Mouse (Mus musculus): ENCODE measurements at regions not wholly inside any gene's neighbourhood (a gene's known extent, or its start where the extent isn't known, plus 50 kb on each side); places are given as distances from the start of the nearest gene placed in this dataset.

GRCm38 (mm10) chr6:4417247-4417709, 87.3 kb upstream of the Col1a2 start:
- H3K4me1 ChIP-seq (ENCODE audit: control insufficient read depth, insufficient read depth, low read length) = no peaks in the 10 kb centered on the region
- no peak overlapping the region for H3K4me3 ChIP-seq (ENCODE audit: low read length)
- H3K4me2 ChIP-seq (ENCODE audit: low read depth, low read length) = peak overlapping the region; percentile 36; the same call in 1 of the 2 replicates
- peak overlapping the region; percentile 16; the same call in 1 of the 2 replicates for H3K27ac ChIP-seq (ENCODE audit: low read length)
- 25% methylated on average over 6 of the region's 6 CpGs for WGBS
- H3K9ac ChIP-seq (ENCODE audit: low read length) = no peak overlapping the region
- H3K36me3 ChIP-seq (ENCODE audit: control insufficient read depth, insufficient read depth) = no peaks in the 10 kb centered on the region
- H3K27me3 ChIP-seq (ENCODE audit: control insufficient read depth, insufficient read depth, low read length) = no peaks in the 10 kb centered on the region
- peak; percentile 78 for ATAC-seq (replicated peaks; ENCODE audit: extremely low read depth, insufficient read depth, low FRiP score)
- H3K9me3 ChIP-seq (replicated peaks; ENCODE audit: control insufficient read depth, low read length) = no peaks in the 10 kb centered on the region

- Histone ChIP-seq H3K27ac (ENCODE audit: low read length) (peak overlapping the region; percentile 2; the same call in 1 of the 2 replicates), H3K4me1 (ENCODE audit: control insufficient read depth, insufficient read depth, low read length) (no peaks in the 10 kb centered on the region), H3K9ac (ENCODE audit: low read length) (no peak overlapping the region), H3K9me3 (replicated peaks; ENCODE audit: control insufficient read depth, low read length) (no peaks in the 10 kb centered on the region), H3K4me2 (ENCODE audit: low read depth, low read length) (no peak overlapping the region), H3K4me3 (ENCODE audit: low read length) (no peak overlapping the region), H3K36me3 (ENCODE audit: control insufficient read depth, insufficient read depth) (no peaks in the 10 kb centered on the region), H3K27me3 (ENCODE audit: control insufficient read depth, insufficient read depth, low read length) (no peaks in the 10 kb centered on the region)
- 60% methylated on average over 10 of the region's 10 CpGs for WGBS
- no peak for ATAC-seq (replicated peaks; ENCODE audit: extremely low read depth, insufficient read depth, low FRiP score)
These were observed 86.2 kb upstream of the Col1a2 start for GRCm38 (mm10) chr6:4418376-4418775.

GRCm38 (mm10) chr6:4418941-4419351, 85.7 kb upstream of the Col1a2 start:
- peak; percentile 67 for ATAC-seq (replicated peaks; ENCODE audit: extremely low read depth, insufficient read depth, low FRiP score)
- Histone ChIP-seq H3K27me3 (ENCODE audit: control insufficient read depth, insufficient read depth, low read length) (no peaks in the 10 kb centered on the region), H3K9ac (ENCODE audit: low read length) (no peak overlapping the region), H3K27ac (ENCODE audit: low read length) (peak overlapping the region; percentile 58), H3K4me1 (ENCODE audit: control insufficient read depth, insufficient read depth, low read length) (no peaks in the 10 kb centered on the region), H3K9me3 (replicated peaks; ENCODE audit: control insufficient read depth, low read length) (no peaks in the 10 kb centered on the region), H3K36me3 (ENCODE audit: control insufficient read depth, insufficient read depth) (no peaks in the 10 kb centered on the region), H3K4me2 (ENCODE audit: low read depth, low read length) (no peak overlapping the region), H3K4me3 (ENCODE audit: low read length) (no peak overlapping the region)
- 30% methylated on average over 5 of the region's 5 CpGs for WGBS

GRCm38 (mm10) chr6:4421466-4421865, 83.1 kb upstream of the Col1a2 start:
- Histone ChIP-seq H3K4me3 (ENCODE audit: low read length) (no peak overlapping the region), H3K36me3 (ENCODE audit: control insufficient read depth, insufficient read depth) (no peaks in the 10 kb centered on the region), H3K9ac (ENCODE audit: low read length) (no peak overlapping the region), H3K4me1 (ENCODE audit: control insufficient read depth, insufficient read depth, low read length) (no peaks in the 10 kb centered on the region), H3K27ac (ENCODE audit: low read length) (no peak overlapping the region), H3K4me2 (ENCODE audit: low read depth, low read length) (no peak overlapping the region), H3K9me3 (replicated peaks; ENCODE audit: control insufficient read depth, low read length) (no peaks in the 10 kb centered on the region), H3K27me3 (ENCODE audit: control insufficient read depth, insufficient read depth, low read length) (no peaks in the 10 kb centered on the region)
- 85% methylated on average over 7 of the region's 7 CpGs for WGBS
- ATAC-seq (replicated peaks; ENCODE audit: extremely low read depth, insufficient read depth, low FRiP score) = no peak

- ATAC-seq (replicated peaks; ENCODE audit: extremely low read depth, insufficient read depth, low FRiP score) = no peak
- no peaks in the 10 kb centered on the region for H3K9me3 ChIP-seq (replicated peaks; ENCODE audit: control insufficient read depth, low read length)
- H3K27ac ChIP-seq (ENCODE audit: low read length) = no peak overlapping the region
- H3K4me2 ChIP-seq (ENCODE audit: low read depth, low read length) = no peak overlapping the region
- H3K9ac ChIP-seq (ENCODE audit: low read length) = no peak overlapping the region
- WGBS = 80% methylated on average over 4 of the region's 4 CpGs
- no peak overlapping the region for H3K4me3 ChIP-seq (ENCODE audit: low read length)
- H3K4me1 ChIP-seq (ENCODE audit: control insufficient read depth, insufficient read depth, low read length) = no peaks in the 10 kb centered on the region
- H3K27me3 ChIP-seq (ENCODE audit: control insufficient read depth, insufficient read depth, low read length) = no peaks in the 10 kb centered on the region
- no peaks in the 10 kb centered on the region for H3K36me3 ChIP-seq (ENCODE audit: control insufficient read depth, insufficient read depth)
These were observed 77.5 kb upstream of the Col1a2 start for GRCm38 (mm10) chr6:4427122-4427521.

GRCm38 (mm10) chr6:4430704-4431310, 73.8 kb upstream of the Col1a2 start:
- 75% methylated on average over 1 of the region's 1 CpGs for WGBS
- H3K27me3 ChIP-seq (ENCODE audit: control insufficient read depth, insufficient read depth, low read length) = no peaks in the 10 kb centered on the region

GRCm38 (mm10) chr6:4432192-4432591, 72.4 kb upstream of the Col1a2 start:
- WGBS = 73% methylated on average over 8 of the region's 8 CpGs
- no peaks in the 10 kb centered on the region for H3K36me3 ChIP-seq (ENCODE audit: control insufficient read depth, insufficient read depth)
- H3K4me1 ChIP-seq (ENCODE audit: control insufficient read depth, insufficient read depth, low read length) = no peaks in the 10 kb centered on the region
- H3K4me2 ChIP-seq (ENCODE audit: low read depth, low read length) = no peak overlapping the region
- no peak overlapping the region for H3K27ac ChIP-seq (ENCODE audit: low read length)
- no peaks in the 10 kb centered on the region for H3K27me3 ChIP-seq (ENCODE audit: control insufficient read depth, insufficient read depth, low read length)
- H3K9me3 ChIP-seq (replicated peaks; ENCODE audit: control insufficient read depth, low read length) = no peaks in the 10 kb centered on the region
- H3K4me3 ChIP-seq (ENCODE audit: low read length) = no peak overlapping the region
- H3K9ac ChIP-seq (ENCODE audit: low read length) = no peak overlapping the region
- no peak for ATAC-seq (replicated peaks; ENCODE audit: extremely low read depth, insufficient read depth, low FRiP score)

More at GRCm38 (mm10) chr6:4430704-4431310, 73.8 kb upstream of the Col1a2 start:
- Histone ChIP-seq H3K4me3 (ENCODE audit: low read length) (no peak overlapping the region), H3K9ac (ENCODE audit: low read length) (no peak overlapping the region), H3K4me2 (ENCODE audit: low read depth, low read length) (no peak overlapping the region), H3K4me1 (ENCODE audit: control insufficient read depth, insufficient read depth, low read length) (no peaks in the 10 kb centered on the region), H3K9me3 (replicated peaks; ENCODE audit: control insufficient read depth, low read length) (no peaks in the 10 kb centered on the region), H3K36me3 (ENCODE audit: control insufficient read depth, insufficient read depth) (no peaks in the 10 kb centered on the region), H3K27ac (ENCODE audit: low read length) (peak overlapping the region; percentile 29; the same call in 1 of the 2 replicates)
- ATAC-seq (replicated peaks; ENCODE audit: extremely low read depth, insufficient read depth, low FRiP score) = no peak

- Histone ChIP-seq H3K27ac (ENCODE audit: low read length) (no peak overlapping the region), H3K36me3 (ENCODE audit: control insufficient read depth, insufficient read depth) (no peaks in the 10 kb centered on the region), H3K4me3 (ENCODE audit: low read length) (no peak overlapping the region), H3K9ac (ENCODE audit: low read length) (no peak overlapping the region), H3K4me2 (ENCODE audit: low read depth, low read length) (no peak overlapping the region), H3K27me3 (ENCODE audit: control insufficient read depth, insufficient read depth, low read length) (no peaks in the 10 kb centered on the region), H3K4me1 (ENCODE audit: control insufficient read depth, insufficient read depth, low read length) (no peaks in the 10 kb centered on the region), H3K9me3 (replicated peaks; ENCODE audit: control insufficient read depth, low read length) (no peaks in the 10 kb centered on the region)
- 61% methylated on average over 4 of the region's 4 CpGs for WGBS
- no peak for ATAC-seq (replicated peaks; ENCODE audit: extremely low read depth, insufficient read depth, low FRiP score)
These were observed 68.2 kb upstream of the Col1a2 start for GRCm38 (mm10) chr6:4436439-4436838.

GRCm38 (mm10) chr6:4436874-4437273, 67.7 kb upstream of the Col1a2 start:
- Histone ChIP-seq H3K4me2 (ENCODE audit: low read depth, low read length) (no peak overlapping the region), H3K9ac (ENCODE audit: low read length) (no peak overlapping the region), H3K27ac (ENCODE audit: low read length) (no peak overlapping the region), H3K36me3 (ENCODE audit: control insufficient read depth, insufficient read depth) (no peaks in the 10 kb centered on the region), H3K27me3 (ENCODE audit: control insufficient read depth, insufficient read depth, low read length) (no peaks in the 10 kb centered on the region), H3K4me1 (ENCODE audit: control insufficient read depth, insufficient read depth, low read length) (no peaks in the 10 kb centered on the region), H3K9me3 (replicated peaks; ENCODE audit: control insufficient read depth, low read length) (no peaks in the 10 kb centered on the region), H3K4me3 (ENCODE audit: low read length) (no peak overlapping the region)
- ATAC-seq (replicated peaks; ENCODE audit: extremely low read depth, insufficient read depth, low FRiP score) = no peak
- WGBS = 20% methylated on average over 1 of the region's 1 CpGs
